In genomic region chr2:29820025-29820817, GRCm38 (mm10) we compare ENCODE assay signal across 8 mouse cellular contexts. TPM values are rescaled to one million over a fixed set of nuclear protein-coding genes. Genes with fewer than 3 reads are reported as not detected.
A peak's percentile ranks its signal among the peaks of the same experiment; 100 is the strongest.
DNase-seq lines count a peak whose midpoint lies in the region; ATAC-seq and TF ChIP-seq lines count a peak whose summit lies in the region.

Gene Urm1 (plus strand): TSS chr2:29820075.

- TF ChIP-seq EP300 in heart, adult 2 months (IDR thresholded peaks at IDR 0.05; ENCODE audit: insufficient read depth, low read depth, low read length): no peak

- peaks cover 18% of the 10 kb centered on the region for H3K36me3 ChIP-seq in embryonic facial prominence, embryonic 13.5 days
- H3K36me3 ChIP-seq in heart, adult 2 months (ENCODE audit: control insufficient read depth, insufficient read depth, low read length): no peaks in the 10 kb centered on the region
- no peaks in the 10 kb centered on the region for H3K36me3 ChIP-seq in kidney, adult 2 months (ENCODE audit: control insufficient read depth, insufficient read depth, low read length)
- H3K36me3 ChIP-seq in limb, embryonic 15.5 days: peaks cover 18% of the 10 kb centered on the region
- peaks cover 11% of the 10 kb centered on the region for H3K36me3 ChIP-seq in midbrain, embryonic 16.5 days (ENCODE audit: control insufficient read depth, insufficient read depth, low read length)

- H3K4me1 ChIP-seq in embryonic facial prominence, embryonic 13.5 days: peaks cover 23% of the 10 kb centered on the region
- H3K4me1 ChIP-seq in heart, adult 2 months (ENCODE audit: control insufficient read depth, insufficient read depth, low read length): peaks cover 7% of the 10 kb centered on the region
- H3K4me1 ChIP-seq in kidney, adult 2 months (ENCODE audit: control insufficient read depth, insufficient read depth, low read length): no peaks in the 10 kb centered on the region; the same call in 1 of the 2 replicates
- peaks cover 15% of the 10 kb centered on the region for H3K4me1 ChIP-seq in limb, embryonic 15.5 days
- peaks cover 18% of the 10 kb centered on the region; the same call in 1 of the 2 replicates for H3K4me1 ChIP-seq in midbrain, embryonic 16.5 days (ENCODE audit: control insufficient read depth, insufficient read depth, low read length)

- TF ChIP-seq CTCF in heart, adult 2 months (IDR thresholded peaks at IDR 0.05): no peak
- no peak for TF ChIP-seq CTCF in kidney, adult 2 months (conservative IDR thresholded peaks at IDR 0.05; ENCODE audit: insufficient read depth, insufficient read length, low read depth, low read length)

- H3K9ac ChIP-seq in embryonic facial prominence, embryonic 13.5 days: peak within 1 kb of the TSS; percentile 85
- H3K9ac ChIP-seq in heart, adult 2 months (ENCODE audit: low read depth, low read length): peak within 1 kb of the TSS; percentile 73
- H3K9ac ChIP-seq in limb, embryonic 15.5 days: peak within 1 kb of the TSS; percentile 64
- H3K9ac ChIP-seq in midbrain, embryonic 16.5 days (ENCODE audit: low read depth, low read length): peak within 1 kb of the TSS; percentile 68

- peak; percentile 72 for ATAC-seq in embryonic facial prominence, embryonic 13.5 days (ENCODE audit: insufficient number of reproducible peaks, insufficient read depth, low FRiP score, low TSS enrichment, low read depth)
- ATAC-seq in limb, embryonic 15.5 days (ENCODE audit: insufficient number of reproducible peaks, low FRiP score, low TSS enrichment, low read depth): peak; percentile 59; the same call in 1 of the 2 replicates
- ATAC-seq in midbrain, embryonic 16.5 days: peak; percentile 76

- intact Hi-C loops in heart, adult 2 months (cut with DNase I): loop anchor here (10.0 kb wide), 1 partner anchor 145 kb away; the partner anchor contains the start of gene Sptan1

- no peaks in the 10 kb centered on the region for H3K9me3 ChIP-seq in embryonic facial prominence, embryonic 13.5 days
- H3K9me3 ChIP-seq in limb, embryonic 15.5 days: no peaks in the 10 kb centered on the region
- H3K9me3 ChIP-seq in midbrain, embryonic 16.5 days (replicated peaks; ENCODE audit: control insufficient read depth, low read length, poor library complexity, severe bottlenecking): no peaks in the 10 kb centered on the region

- TF ChIP-seq POLR2A in heart, adult 2 months (IDR thresholded peaks at IDR 0.05; ENCODE audit: insufficient read depth, low read depth, low read length): no peak; the same call in 1 of the 2 replicates
- no peak for TF ChIP-seq POLR2A in kidney, adult 2 months (IDR thresholded peaks at IDR 0.05; ENCODE audit: low read depth, low read length)

- peak within 1 kb of the TSS; percentile 52 for H3K4me3 ChIP-seq in embryonic facial prominence, embryonic 13.5 days
- peak within 1 kb of the TSS; percentile 55 for H3K4me3 ChIP-seq in heart, adult 2 months
- peak within 1 kb of the TSS; percentile 59 for H3K4me3 ChIP-seq in kidney, adult 2 months (ENCODE audit: insufficient read depth, low read depth, low read length)
- peak within 1 kb of the TSS; percentile 45 for H3K4me3 ChIP-seq in limb, embryonic 15.5 days
- H3K4me3 ChIP-seq in midbrain, embryonic 16.5 days (ENCODE audit: low read depth, low read length): peak within 1 kb of the TSS; percentile 46

- peak within 1 kb of the TSS; percentile 75 for H3K4me2 ChIP-seq in embryonic facial prominence, embryonic 13.5 days
- H3K4me2 ChIP-seq in limb, embryonic 15.5 days: peak within 1 kb of the TSS; percentile 79
- H3K4me2 ChIP-seq in midbrain, embryonic 16.5 days (ENCODE audit: low read length): peak within 1 kb of the TSS; percentile 85

- no peaks in the 10 kb centered on the region for H3K27me3 ChIP-seq in embryonic facial prominence, embryonic 13.5 days
- no peaks in the 10 kb centered on the region for H3K27me3 ChIP-seq in heart, adult 2 months (ENCODE audit: control insufficient read depth, insufficient read depth, low read length)
- no peaks in the 10 kb centered on the region for H3K27me3 ChIP-seq in kidney, adult 2 months (replicated peaks; ENCODE audit: control insufficient read depth, insufficient read depth, low read length)
- no peaks in the 10 kb centered on the region for H3K27me3 ChIP-seq in limb, embryonic 15.5 days
- H3K27me3 ChIP-seq in midbrain, embryonic 16.5 days (ENCODE audit: control insufficient read depth, insufficient read depth, low read depth, low read length): no peaks in the 10 kb centered on the region

- H3K79me2 ChIP-seq in heart, adult 2 months (replicated peaks; ENCODE audit: control insufficient read depth, insufficient read depth, low read length): no peaks in the 10 kb centered on the region

- DNase-seq in B cell, adult 2 months: peak; percentile 52 to 58
- DNase-seq in adrenal gland, postnatal 36 days: peak; percentile 61 to 76
- peak; percentile 73 to 75 for DNase-seq in heart, adult 2 months
- DNase-seq in kidney, adult 2 months: peak; percentile 58
- DNase-seq in spleen, postnatal 36 days (ENCODE audit: low spot score in 2 of 2): peak; percentile 68 to 72

- 1% methylated on average over 35 of the region's 35 CpGs for WGBS in embryonic facial prominence, embryonic 13.5 days
- WGBS in heart, adult 2 months: under 1% methylated on average over 35 of the region's 35 CpGs
- WGBS in kidney, adult 2 months: 2% methylated on average over 35 of the region's 35 CpGs
- 1% methylated on average over 35 of the region's 35 CpGs for WGBS in limb, embryonic 15.5 days
- 2% methylated on average over 35 of the region's 35 CpGs for WGBS in midbrain, embryonic 16.5 days

- peak within 1 kb of the TSS; percentile 96 for H3K27ac ChIP-seq in embryonic facial prominence, embryonic 13.5 days
- H3K27ac ChIP-seq in heart, adult 2 months: peak within 1 kb of the TSS; percentile 81
- peak within 1 kb of the TSS; percentile 77 for H3K27ac ChIP-seq in kidney, adult 2 months (ENCODE audit: insufficient read depth, low read depth, low read length)
- H3K27ac ChIP-seq in limb, embryonic 15.5 days: peak within 1 kb of the TSS; percentile 90
- peak within 1 kb of the TSS; percentile 94 for H3K27ac ChIP-seq in midbrain, embryonic 16.5 days (ENCODE audit: low read length)

RNA-seq across cellular contexts. Expression of gene Urm1, which starts in this region (rescaled TPM):
- 10 to 100 TPM; 36.7 to 36.8 TPM for total RNA-seq in adrenal gland, postnatal 36 days (2021)
- polyA plus RNA-seq in embryonic facial prominence, embryonic 13.5 days (2015; fragmentation: Nextera tagmentation; extraction: Ambion mirVana): 23.4 and 26.3 TPM in 2 replicates
- total RNA-seq in heart, adult 2 months (2021): 10 to 100 TPM; 31.7 to 34.4 TPM
- 30.5 and 38.3 TPM in 2 replicates for polyA plus RNA-seq in heart, adult 2 months (2012; rRNA removed)
- 43.9 and 48.1 TPM in 2 replicates for polyA plus RNA-seq in kidney, adult 2 months (2012; rRNA removed)
- polyA plus RNA-seq in limb, embryonic 15.5 days (2015; fragmentation: Nextera tagmentation; extraction: Ambion mirVana): 24.4 and 27.5 TPM in 2 replicates
- 21.8 and 29.9 TPM in 2 replicates for polyA plus RNA-seq in midbrain, embryonic 16.5 days (2015; fragmentation: Nextera tagmentation; extraction: Ambion mirVana)

Comparison
In these comparisons a context has a peak if more than half of its experiments do, and no peak if none do; other contexts are left out.
1. Peak in every context shown above with its lines: DNase-seq, ATAC-seq, H3K4me3 ChIP-seq and H3K27ac ChIP-seq.